Mouse (Mus musculus): Measurements from ENCODE around the gene Ttll1.

DNA sequence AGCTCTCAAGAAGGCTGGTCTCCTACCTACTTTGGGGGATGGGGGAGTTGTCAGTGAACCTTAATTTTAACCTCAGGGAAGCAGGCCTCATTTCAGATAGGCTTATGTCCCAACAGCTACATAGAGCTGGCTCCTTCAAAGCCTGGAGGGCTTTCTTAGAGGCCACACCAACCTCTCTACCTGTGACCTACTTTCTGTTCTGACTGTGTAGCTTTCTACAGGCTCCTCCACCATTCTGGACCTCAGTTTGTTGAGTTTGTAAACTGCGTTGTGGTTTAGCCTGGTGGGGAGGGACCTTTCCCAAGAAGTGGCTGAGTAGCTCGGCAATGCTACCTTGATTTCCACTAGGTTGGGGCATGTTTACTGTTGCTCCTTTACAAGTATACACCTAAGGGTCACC lies 17.1 kb upstream of the Ttll1 start:
- TF ChIP-seq POLR2A (IDR thresholded peaks at IDR 0.05; ENCODE audit: insufficient read depth, low read depth, low read length) = no peak
- TF ChIP-seq CTCF (IDR thresholded peaks at IDR 0.05; ENCODE audit: insufficient read depth, low read depth, low read length) = no peak

All from olfactory bulb, adult 2 months (tissue).